Mouse (Mus musculus): ENCODE results near the gene Enoph1. TPM values are rescaled to one million over a fixed set of nuclear protein-coding genes. Genes with fewer than 3 reads are reported as not detected.

The Enoph1 gene
- polyA plus RNA-seq, 1 experiment from 2014 or later, result 52.6 TPM

DNA sequence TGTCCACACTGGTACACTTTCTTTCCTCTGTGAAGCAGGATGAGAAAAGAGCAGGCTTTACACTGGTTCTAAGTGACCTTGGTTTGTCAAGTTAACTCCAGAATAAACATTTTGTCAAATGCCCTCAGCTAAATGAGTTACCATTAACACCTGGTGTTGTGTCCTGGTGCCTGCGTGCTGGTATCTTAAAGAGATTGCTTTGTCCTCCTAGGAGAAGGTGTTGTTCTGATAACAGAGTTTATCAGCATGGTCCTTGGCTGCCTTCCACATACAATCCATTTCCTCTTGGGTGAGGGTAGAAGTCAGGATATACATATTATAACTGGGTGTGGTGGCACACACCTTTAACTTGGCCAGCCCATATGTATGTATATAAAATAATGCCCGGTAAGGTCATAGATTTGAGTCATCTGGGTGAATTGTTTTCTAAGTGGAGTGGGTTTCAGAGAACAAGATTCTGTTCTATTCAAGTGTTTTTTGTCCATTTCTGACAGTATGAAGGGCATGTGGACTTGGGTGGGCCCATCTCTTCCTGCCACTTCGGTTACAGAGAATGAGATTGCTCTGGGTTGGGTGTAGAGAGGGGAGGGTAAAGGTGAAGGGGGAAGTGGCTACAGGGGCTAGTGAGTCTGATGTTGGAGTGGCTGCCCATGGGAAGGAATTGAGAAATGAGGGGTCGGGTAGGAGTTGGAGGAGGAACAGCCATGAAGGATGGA, 33.3 kb upstream of the Enoph1 start:
- no peak for DNase-seq (ENCODE audit: low spot score)
- H3K27me3 ChIP-seq (replicated peaks; ENCODE audit: control insufficient read depth, insufficient read depth, low read length), result no peaks in the 10 kb centered on the region
- H3K9ac ChIP-seq (ENCODE audit: low read depth, low read length), result no peak overlapping the region
- no peak overlapping the region for H3K4me3 ChIP-seq (ENCODE audit: low read depth, low read length)
- H3K9me3 ChIP-seq (ENCODE audit: control insufficient read depth, low read length), result no peaks in the 10 kb centered on the region
- no peak overlapping the region for H3K4me2 ChIP-seq
- H3K36me3 ChIP-seq (ENCODE audit: control insufficient read depth, insufficient read depth, low read length), result no peaks in the 10 kb centered on the region
- peaks cover 10% of the 10 kb centered on the region for H3K4me1 ChIP-seq (replicated peaks; ENCODE audit: control insufficient read depth, insufficient read depth, low read length)
- WGBS, result 67% methylated on average over 4 of the region's 4 CpGs
- H3K27ac ChIP-seq (ENCODE audit: low read depth, low read length), result no peak overlapping the region
- ATAC-seq (replicated peaks; ENCODE audit: low FRiP score), result peak; percentile 64

DNA sequence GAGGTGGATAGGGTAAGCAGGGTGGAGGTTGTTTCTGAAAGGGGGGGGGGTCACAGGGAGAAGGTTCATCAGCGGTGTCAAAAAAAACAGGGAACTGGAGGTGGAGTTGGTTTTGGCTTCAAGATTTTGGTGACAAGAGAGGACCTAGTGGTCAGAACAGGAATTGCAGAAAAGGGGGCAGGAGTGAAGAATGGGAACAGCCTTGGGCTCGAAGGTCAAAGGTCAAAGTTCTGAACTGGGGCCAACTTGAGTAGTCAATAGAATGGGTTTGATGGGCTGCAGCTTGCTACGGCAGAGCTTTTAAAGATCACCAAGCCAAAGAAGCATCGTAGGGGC, 32.8 kb upstream of the Enoph1 start:
- Histone ChIP-seq H3K4me3 (ENCODE audit: low read depth, low read length) (no peak overlapping the region), H3K4me2 (no peak overlapping the region), H3K9me3 (ENCODE audit: control insufficient read depth, low read length) (no peaks in the 10 kb centered on the region), H3K27me3 (replicated peaks; ENCODE audit: control insufficient read depth, insufficient read depth, low read length) (no peaks in the 10 kb centered on the region), H3K27ac (ENCODE audit: low read depth, low read length) (no peak overlapping the region), H3K9ac (ENCODE audit: low read depth, low read length) (no peak overlapping the region), H3K36me3 (ENCODE audit: control insufficient read depth, insufficient read depth, low read length) (no peaks in the 10 kb centered on the region), H3K4me1 (replicated peaks; ENCODE audit: control insufficient read depth, insufficient read depth, low read length) (peaks cover 10% of the 10 kb centered on the region)
- ATAC-seq (replicated peaks; ENCODE audit: low FRiP score), result no peak
- WGBS, result 78% methylated on average over 4 of the region's 4 CpGs
- no peak for DNase-seq (ENCODE audit: low spot score)

DNA sequence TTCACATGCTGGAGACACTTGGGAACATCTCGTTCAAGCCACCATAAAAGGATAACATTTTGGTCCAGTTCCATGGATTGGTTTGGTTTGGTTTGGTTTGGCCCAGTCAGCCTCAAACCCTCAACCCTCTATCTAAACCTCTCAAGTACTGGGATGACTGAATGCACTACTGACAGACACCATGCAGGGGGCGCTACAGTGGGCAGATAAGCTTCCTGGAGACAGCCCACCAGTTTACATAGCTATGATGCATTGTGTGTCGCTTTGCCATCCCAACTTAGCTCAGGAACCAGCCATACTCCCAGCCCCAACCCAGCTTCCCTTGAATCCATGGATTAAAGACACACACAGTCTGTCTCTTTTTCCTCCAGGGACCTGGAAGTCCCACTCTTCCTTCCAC, 31.3 kb upstream of the Enoph1 start:
- H3K9ac ChIP-seq (ENCODE audit: low read depth, low read length), result no peak overlapping the region
- ATAC-seq (replicated peaks; ENCODE audit: low FRiP score) (no peak), DNase-seq (ENCODE audit: low spot score) (no peak)
- H3K27me3 ChIP-seq (replicated peaks; ENCODE audit: control insufficient read depth, insufficient read depth, low read length), result no peaks in the 10 kb centered on the region
- no peaks in the 10 kb centered on the region for H3K36me3 ChIP-seq (ENCODE audit: control insufficient read depth, insufficient read depth, low read length)
- H3K4me1 ChIP-seq (replicated peaks; ENCODE audit: control insufficient read depth, insufficient read depth, low read length), result peaks cover 10% of the 10 kb centered on the region
- 52% methylated on average over 3 of the region's 3 CpGs for WGBS
- no peak overlapping the region for H3K4me2 ChIP-seq
- no peak overlapping the region for H3K27ac ChIP-seq (ENCODE audit: low read depth, low read length)
- no peak overlapping the region for H3K4me3 ChIP-seq (ENCODE audit: low read depth, low read length)
- no peaks in the 10 kb centered on the region for H3K9me3 ChIP-seq (ENCODE audit: control insufficient read depth, low read length)

DNA sequence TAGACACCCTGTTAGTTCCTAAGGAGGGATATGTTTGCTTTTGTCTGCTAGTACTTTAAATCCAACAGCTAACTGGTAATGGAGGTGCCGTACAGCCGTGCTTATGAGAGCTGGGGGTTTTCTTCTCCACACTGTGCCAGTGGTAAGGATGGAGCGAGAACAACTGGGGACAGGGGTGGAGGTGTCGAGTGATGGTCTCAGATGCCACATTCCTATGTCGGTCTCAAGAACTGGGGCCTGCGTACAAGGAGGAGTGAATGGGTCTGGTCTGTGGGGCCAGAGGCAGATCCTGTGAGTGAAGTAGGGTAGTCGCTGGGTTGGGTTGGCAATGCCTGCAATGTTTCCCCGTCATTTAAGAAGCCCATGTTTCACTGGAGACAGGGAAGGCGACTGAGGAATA, 27.2 kb upstream of the Enoph1 start:
- Histone ChIP-seq H3K27ac (ENCODE audit: low read depth, low read length) (no peak overlapping the region), H3K27me3 (replicated peaks; ENCODE audit: control insufficient read depth, insufficient read depth, low read length) (no peaks in the 10 kb centered on the region), H3K9ac (ENCODE audit: low read depth, low read length) (no peak overlapping the region), H3K9me3 (ENCODE audit: control insufficient read depth, low read length) (no peaks in the 10 kb centered on the region), H3K4me1 (replicated peaks; ENCODE audit: control insufficient read depth, insufficient read depth, low read length) (no peaks in the 10 kb centered on the region), H3K4me2 (no peak overlapping the region), H3K36me3 (ENCODE audit: control insufficient read depth, insufficient read depth, low read length) (no peaks in the 10 kb centered on the region), H3K4me3 (ENCODE audit: low read depth, low read length) (no peak overlapping the region)
- 84% methylated on average over 9 of the region's 9 CpGs for WGBS
- no peak for ATAC-seq (replicated peaks; ENCODE audit: low FRiP score)
- DNase-seq (ENCODE audit: low spot score), result no peak

DNA sequence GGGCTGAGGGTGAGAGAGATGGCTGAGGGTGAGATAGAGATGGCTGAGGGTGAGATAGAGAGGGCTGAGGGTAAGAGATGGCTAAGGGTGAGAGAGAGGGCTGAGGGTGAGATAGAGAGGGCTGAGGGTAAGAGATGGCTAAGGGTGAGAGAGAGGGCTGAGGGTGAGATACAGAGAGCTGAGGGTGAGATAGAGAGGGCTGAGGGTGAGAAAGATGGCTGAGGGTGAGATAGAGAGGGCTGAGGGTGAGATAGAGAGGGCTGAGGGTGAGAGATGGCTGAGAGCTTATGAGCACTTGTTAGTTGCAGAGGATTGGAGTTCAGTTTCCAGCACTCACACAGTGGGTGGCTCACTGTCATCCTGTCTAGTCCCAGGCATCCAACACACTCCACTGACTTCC, 19.7 kb upstream of the Enoph1 start:
- ATAC-seq (replicated peaks; ENCODE audit: low FRiP score) (peak; percentile 84), DNase-seq (ENCODE audit: low spot score) (no peak)
- H3K4me1 ChIP-seq (replicated peaks; ENCODE audit: control insufficient read depth, insufficient read depth, low read length), result no peaks in the 10 kb centered on the region
- H3K36me3 ChIP-seq (ENCODE audit: control insufficient read depth, insufficient read depth, low read length), result no peaks in the 10 kb centered on the region
- no peaks in the 10 kb centered on the region for H3K27me3 ChIP-seq (replicated peaks; ENCODE audit: control insufficient read depth, insufficient read depth, low read length)
- H3K9ac ChIP-seq (ENCODE audit: low read depth, low read length), result no peak overlapping the region
- H3K4me2 ChIP-seq, result no peak overlapping the region
- H3K9me3 ChIP-seq (ENCODE audit: control insufficient read depth, low read length), result no peaks in the 10 kb centered on the region
- H3K27ac ChIP-seq (ENCODE audit: low read depth, low read length), result no peak overlapping the region
- H3K4me3 ChIP-seq (ENCODE audit: low read depth, low read length), result no peak overlapping the region

DNA sequence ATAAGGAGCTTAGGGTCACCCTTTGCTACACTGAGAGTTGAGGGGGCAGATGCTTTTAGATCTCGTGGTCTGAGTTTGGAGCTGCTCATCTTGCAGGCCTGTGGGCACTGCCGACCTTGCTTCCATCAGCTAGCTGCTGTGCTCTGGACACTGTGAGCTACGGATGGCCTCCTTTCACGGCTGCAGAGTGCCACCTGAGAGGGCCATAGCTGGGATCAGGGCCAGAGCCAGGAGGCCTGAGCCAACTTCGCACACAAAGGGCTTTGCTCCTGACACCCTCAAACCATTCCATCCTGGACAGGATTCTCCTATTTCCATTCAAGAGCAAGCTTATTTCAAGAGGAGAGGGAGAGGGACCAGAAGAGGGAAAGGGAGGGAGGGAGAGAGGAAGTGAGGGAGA, 15.4 kb upstream of the Enoph1 start:
- WGBS, result 78% methylated on average over 5 of the region's 5 CpGs
- Histone ChIP-seq H3K27ac (ENCODE audit: low read depth, low read length) (no peak overlapping the region), H3K4me3 (ENCODE audit: low read depth, low read length) (no peak overlapping the region), H3K9ac (ENCODE audit: low read depth, low read length) (no peak overlapping the region), H3K4me1 (replicated peaks; ENCODE audit: control insufficient read depth, insufficient read depth, low read length) (no peaks in the 10 kb centered on the region), H3K36me3 (ENCODE audit: control insufficient read depth, insufficient read depth, low read length) (no peaks in the 10 kb centered on the region), H3K27me3 (replicated peaks; ENCODE audit: control insufficient read depth, insufficient read depth, low read length) (no peaks in the 10 kb centered on the region), H3K9me3 (ENCODE audit: control insufficient read depth, low read length) (no peaks in the 10 kb centered on the region), H3K4me2 (no peak overlapping the region)
- DNase-seq (ENCODE audit: low spot score) (no peak), ATAC-seq (replicated peaks; ENCODE audit: low FRiP score) (no peak)

DNA sequence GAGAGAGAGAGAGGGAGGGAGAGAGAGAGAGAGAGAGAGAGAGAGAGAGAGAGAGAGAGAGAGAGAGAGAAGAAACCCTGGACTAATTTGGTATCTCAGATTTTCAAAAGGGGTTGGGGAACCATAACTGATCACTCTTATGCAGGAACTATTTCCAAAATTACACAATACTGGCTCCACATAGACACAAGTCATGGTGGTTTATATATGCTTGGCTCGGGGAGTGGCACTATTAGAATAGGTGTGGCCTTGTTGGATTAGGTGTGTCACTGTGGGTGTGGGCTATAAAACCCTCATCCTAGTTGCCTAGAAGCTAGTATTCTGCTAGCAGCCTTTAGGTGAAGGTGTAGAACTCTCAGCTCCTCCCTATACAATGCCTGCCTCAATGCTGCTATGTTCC, 14.9 kb upstream of the Enoph1 start:
- H3K4me1 ChIP-seq (replicated peaks; ENCODE audit: control insufficient read depth, insufficient read depth, low read length), result no peaks in the 10 kb centered on the region; the same call in 1 of the 2 replicates
- ATAC-seq (replicated peaks; ENCODE audit: low FRiP score) (no peak), DNase-seq (ENCODE audit: low spot score) (no peak)
- H3K36me3 ChIP-seq (ENCODE audit: control insufficient read depth, insufficient read depth, low read length), result no peaks in the 10 kb centered on the region
- H3K9ac ChIP-seq (ENCODE audit: low read depth, low read length), result no peak overlapping the region
- 73% methylated on average over 1 of the region's 1 CpGs for WGBS
- H3K4me2 ChIP-seq, result no peak overlapping the region
- H3K9me3 ChIP-seq (ENCODE audit: control insufficient read depth, low read length), result no peaks in the 10 kb centered on the region
- no peaks in the 10 kb centered on the region for H3K27me3 ChIP-seq (replicated peaks; ENCODE audit: control insufficient read depth, insufficient read depth, low read length)
- H3K27ac ChIP-seq (ENCODE audit: low read depth, low read length), result no peak overlapping the region
- H3K4me3 ChIP-seq (ENCODE audit: low read depth, low read length), result no peak overlapping the region

DNA sequence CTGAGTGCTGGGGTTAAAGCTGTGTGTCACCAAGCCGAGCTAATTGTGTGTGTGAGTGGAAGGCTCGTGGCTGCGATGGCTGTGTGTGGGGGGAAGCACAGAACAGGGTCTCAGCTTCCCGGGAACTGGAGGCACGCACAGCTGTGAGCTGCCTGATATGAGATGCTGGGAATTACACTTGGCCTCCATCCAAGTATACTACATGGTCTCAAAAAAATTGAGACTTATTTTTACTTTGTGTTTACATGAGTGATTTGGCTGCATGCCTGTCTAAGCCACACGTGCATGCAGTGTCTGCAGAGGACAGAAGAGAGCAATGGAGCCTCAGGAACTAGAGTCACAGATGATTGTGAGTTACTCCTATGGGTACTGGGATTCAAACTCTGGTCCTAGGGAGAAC, 9.7 kb upstream of the Enoph1 start:
- Histone ChIP-seq H3K4me2 (no peak overlapping the region), H3K9me3 (ENCODE audit: control insufficient read depth, low read length) (no peaks in the 10 kb centered on the region), H3K4me1 (replicated peaks; ENCODE audit: control insufficient read depth, insufficient read depth, low read length) (no peaks in the 10 kb centered on the region; the same call in 1 of the 2 replicates), H3K36me3 (ENCODE audit: control insufficient read depth, insufficient read depth, low read length) (peaks cover 23% of the 10 kb centered on the region), H3K4me3 (ENCODE audit: low read depth, low read length) (no peak overlapping the region), H3K9ac (ENCODE audit: low read depth, low read length) (no peak overlapping the region), H3K27ac (ENCODE audit: low read depth, low read length) (no peak overlapping the region), H3K27me3 (replicated peaks; ENCODE audit: control insufficient read depth, insufficient read depth, low read length) (no peaks in the 10 kb centered on the region)
- ATAC-seq (replicated peaks; ENCODE audit: low FRiP score) (peak; percentile 46), DNase-seq (ENCODE audit: low spot score) (no peak)
- WGBS, result 53% methylated on average over 6 of the region's 6 CpGs

DNA sequence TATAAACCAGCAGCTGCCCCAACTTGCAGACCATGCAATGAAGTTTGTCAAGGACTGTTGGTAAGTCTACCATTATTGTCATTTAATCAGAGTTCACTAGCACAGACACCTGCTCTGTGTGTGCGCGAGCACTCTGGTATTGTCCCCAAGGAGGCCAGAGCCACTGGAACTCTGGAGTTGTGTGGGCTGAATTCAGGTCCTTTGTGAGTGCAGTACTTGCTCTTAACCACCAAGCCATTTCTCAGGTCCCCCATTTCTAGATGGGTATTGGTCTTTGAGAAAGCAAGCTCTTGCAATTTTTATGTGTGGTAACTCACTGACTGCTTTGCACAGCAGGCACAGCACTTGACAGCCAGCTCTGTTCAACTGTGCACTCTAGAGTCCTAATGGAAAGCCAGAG, 7.7 kb upstream of the Enoph1 start:
- no peaks in the 10 kb centered on the region for H3K9me3 ChIP-seq (ENCODE audit: control insufficient read depth, low read length)
- DNase-seq (ENCODE audit: low spot score) (peak; percentile 52), ATAC-seq (replicated peaks; ENCODE audit: low FRiP score) (peak; percentile 23; the same call in 1 of the 2 replicates)
- no peak overlapping the region for H3K9ac ChIP-seq (ENCODE audit: low read depth, low read length)
- H3K36me3 ChIP-seq (ENCODE audit: control insufficient read depth, insufficient read depth, low read length), result peaks cover 35% of the 10 kb centered on the region
- 85% methylated on average over 2 of the region's 2 CpGs for WGBS
- no peak overlapping the region for H3K4me3 ChIP-seq (ENCODE audit: low read depth, low read length)
- no peak overlapping the region for H3K4me2 ChIP-seq
- H3K27me3 ChIP-seq (replicated peaks; ENCODE audit: control insufficient read depth, insufficient read depth, low read length), result no peaks in the 10 kb centered on the region
- H3K4me1 ChIP-seq (replicated peaks; ENCODE audit: control insufficient read depth, insufficient read depth, low read length), result peaks cover 2% of the 10 kb centered on the region
- no peak overlapping the region for H3K27ac ChIP-seq (ENCODE audit: low read depth, low read length)

Measured in liver, embryonic 11.5 days (tissue).